Comparison of ENCODE assay signal across 16 mouse cellular contexts in the genomic region with DNA sequence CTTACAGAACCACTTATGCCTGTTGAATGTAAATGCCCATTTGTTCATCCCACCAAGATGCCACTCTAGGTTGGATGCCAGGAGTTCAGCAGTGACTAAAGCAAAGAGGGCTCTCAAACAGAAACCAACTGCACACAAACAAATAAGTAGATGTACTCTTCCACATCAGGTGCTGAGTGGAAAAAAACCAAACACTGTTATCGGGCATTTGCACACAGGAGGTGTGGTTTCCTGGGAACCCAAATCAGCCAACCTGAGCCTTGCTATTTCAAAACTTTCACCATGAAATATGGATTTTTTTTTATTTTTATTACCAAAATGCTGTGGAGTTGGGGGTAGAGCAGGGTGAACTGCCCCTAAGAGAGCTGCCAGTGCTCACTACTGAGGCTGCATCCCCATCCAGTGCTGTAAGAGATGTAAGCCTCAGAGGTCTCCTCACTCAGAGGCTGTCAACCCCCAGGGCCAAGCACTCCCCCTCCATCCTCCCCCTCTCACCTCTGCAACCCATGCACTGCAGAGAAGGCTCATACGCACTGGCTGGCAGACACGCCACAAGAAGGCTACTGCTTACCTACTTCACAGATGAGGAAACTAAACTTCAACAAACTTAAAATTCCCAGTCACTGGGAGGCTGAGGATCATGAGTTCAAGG.
A peak's percentile ranks its signal among the peaks of the same experiment; 100 is the strongest.
DNase-seq lines count a peak whose midpoint lies in the region; ATAC-seq and TF ChIP-seq lines count a peak whose summit lies in the region.
"Had no signal": no experiment of that assay in that cellular context is flagged by ENCODE, and none has a peak within 500 bp of the region (broad histone marks: within the 10 kb centered on the region; RNA-seq: fewer than 3 reads in every experiment).

No protein-coding gene starts in this region.

- H3K27me3 ChIP-seq in liver, embryonic 14.5 days (ENCODE audit: control insufficient read depth, insufficient read depth, low read length) = no peaks in the 10 kb centered on the region
- H3K27me3 ChIP-seq in stomach, embryonic 15.5 days (replicated peaks) = no peaks in the 10 kb centered on the region
- H3K27me3 ChIP-seq: heart, embryonic 15.5 days; hindbrain, embryonic 15.5 days had no signal

- no peak for TF ChIP-seq CTCF in liver, embryonic 14.5 days (IDR thresholded peaks at IDR 0.05; ENCODE audit: low read depth)

- H3K4me3 ChIP-seq in liver, embryonic 14.5 days (ENCODE audit: insufficient read depth in 1 of 2, low read depth in 2 of 2, low read length in 2 of 2) = peak overlapping the region in 1 of 2 experiments; percentile 9; a peak in 2 of 4 replicates
- H3K4me3 ChIP-seq in stomach, embryonic 15.5 days (replicated peaks) = no peak overlapping the region
- H3K4me3 ChIP-seq: heart, embryonic 15.5 days; hindbrain, embryonic 15.5 days had no signal

- H3K4me1 ChIP-seq in liver, embryonic 14.5 days (replicated peaks; ENCODE audit: control insufficient read depth in 2 of 2, insufficient read depth in 2 of 2, low read length in 1 of 2) = peaks cover 31 to 40% of the 10 kb centered on the region in 2 experiments
- peaks cover 43% of the 10 kb centered on the region for H3K4me1 ChIP-seq in stomach, embryonic 15.5 days

- no peaks in the 10 kb centered on the region for H3K9me3 ChIP-seq in liver, embryonic 14.5 days (ENCODE audit: control insufficient read depth, low read length)
- no peaks in the 10 kb centered on the region for H3K9me3 ChIP-seq in stomach, embryonic 15.5 days
- H3K9me3 ChIP-seq: G1E; heart, embryonic 15.5 days; hindbrain, embryonic 15.5 days had no signal

- H3K4me2 ChIP-seq in liver, embryonic 14.5 days (ENCODE audit: low read depth) = peak overlapping the region; percentile 64
- H3K4me2 ChIP-seq in stomach, embryonic 15.5 days = no peak overlapping the region
- H3K4me2 ChIP-seq: heart, embryonic 15.5 days; hindbrain, embryonic 15.5 days had no signal

- peak overlapping the region; percentile 91 for H3K27ac ChIP-seq in liver, embryonic 14.5 days
- peak overlapping the region; percentile 26; the same call in 1 of the 2 replicates for H3K27ac ChIP-seq in stomach, embryonic 15.5 days
- H3K27ac ChIP-seq: heart, embryonic 15.5 days; hindbrain, embryonic 15.5 days; kidney, postnatal 0 days had no signal

- 14% methylated on average over 3 of the region's 3 CpGs for WGBS in liver, embryonic 14.5 days (ENCODE audit: insufficient replicate concordance)
- WGBS in stomach, embryonic 15.5 days = 64% methylated on average over 3 of the region's 3 CpGs

- H3K36me3 ChIP-seq in liver, embryonic 14.5 days (replicated peaks; ENCODE audit: control insufficient read depth, insufficient read depth, low read depth) = no peaks in the 10 kb centered on the region
- no peaks in the 10 kb centered on the region for H3K36me3 ChIP-seq in stomach, embryonic 15.5 days
- H3K36me3 ChIP-seq: G1E; heart, embryonic 15.5 days; hindbrain, embryonic 15.5 days had no signal

- TF ChIP-seq EP300 in liver, embryonic 14.5 days (IDR thresholded peaks at IDR 0.05; ENCODE audit: low read depth) = peak; percentile 75

- peak; percentile 50 for DNase-seq in lung, postnatal 25 days (ENCODE audit: low spot score)
- DNase-seq in lung, postnatal 36 days = no peak
- peak; percentile 66 to 75 (median 72) for DNase-seq in liver, embryonic 14.5 days (ENCODE audit: low read depth in 3 of 3, low spot score in 3 of 3)
- no peak for DNase-seq in kidney, adult 8-10 months
- no peak for DNase-seq in lung, postnatal 4 days
- DNase-seq in adrenal gland, adult 18-20 months (ENCODE audit: low spot score in 2 of 2) = no peak
- DNase-seq: cerebellum, adult 8-10 months; gastrocnemius, postnatal 36 days; layer of hippocampus, adult 9-11 months; retina, postnatal 1 day had no signal

- peak; percentile 85 for ATAC-seq in erythroblast, adult 5-6 weeks (replicated peaks; ENCODE audit: low FRiP score, poor library complexity, severe bottlenecking)
- peak; percentile 88 for ATAC-seq in liver, embryonic 14.5 days (ENCODE audit: insufficient read depth)
- peak; percentile 53; the same call in 1 of the 2 replicates for ATAC-seq in stomach, embryonic 15.5 days (ENCODE audit: insufficient read depth, low FRiP score, low read depth)

- H3K9ac ChIP-seq in liver, embryonic 14.5 days (replicated peaks) = peak overlapping the region; percentile 57
- no peak overlapping the region for H3K9ac ChIP-seq in stomach, embryonic 15.5 days
- H3K9ac ChIP-seq: heart, embryonic 15.5 days; hindbrain, embryonic 15.5 days had no signal

Comparison
In these comparisons a context has a peak if more than half of its experiments do, and no peak if none do; other contexts are left out.
1. DNase-seq: peak in lung, postnatal 25 days (single experiment) and liver, embryonic 14.5 days (3 of 3); none in lung, postnatal 36 days (single experiment), kidney, adult 8-10 months (0 of 2), lung, postnatal 4 days (0 of 2) and adrenal gland, adult 18-20 months (0 of 2).
2. Peak in every context shown above with its lines, with median percentiles within 50 percentile points of each other: ATAC-seq.